Mouse (Mus musculus): ENCODE data around the gene Ddn. TPM values are rescaled to one million over a fixed set of nuclear protein-coding genes. Genes with fewer than 3 reads are reported as not detected.
A peak's percentile ranks its signal among the peaks of the same experiment; 100 is the strongest.

Gene Ddn
- polyA plus RNA-seq, 1 experiment from 2014 or later = 0.65 TPM

DNA sequence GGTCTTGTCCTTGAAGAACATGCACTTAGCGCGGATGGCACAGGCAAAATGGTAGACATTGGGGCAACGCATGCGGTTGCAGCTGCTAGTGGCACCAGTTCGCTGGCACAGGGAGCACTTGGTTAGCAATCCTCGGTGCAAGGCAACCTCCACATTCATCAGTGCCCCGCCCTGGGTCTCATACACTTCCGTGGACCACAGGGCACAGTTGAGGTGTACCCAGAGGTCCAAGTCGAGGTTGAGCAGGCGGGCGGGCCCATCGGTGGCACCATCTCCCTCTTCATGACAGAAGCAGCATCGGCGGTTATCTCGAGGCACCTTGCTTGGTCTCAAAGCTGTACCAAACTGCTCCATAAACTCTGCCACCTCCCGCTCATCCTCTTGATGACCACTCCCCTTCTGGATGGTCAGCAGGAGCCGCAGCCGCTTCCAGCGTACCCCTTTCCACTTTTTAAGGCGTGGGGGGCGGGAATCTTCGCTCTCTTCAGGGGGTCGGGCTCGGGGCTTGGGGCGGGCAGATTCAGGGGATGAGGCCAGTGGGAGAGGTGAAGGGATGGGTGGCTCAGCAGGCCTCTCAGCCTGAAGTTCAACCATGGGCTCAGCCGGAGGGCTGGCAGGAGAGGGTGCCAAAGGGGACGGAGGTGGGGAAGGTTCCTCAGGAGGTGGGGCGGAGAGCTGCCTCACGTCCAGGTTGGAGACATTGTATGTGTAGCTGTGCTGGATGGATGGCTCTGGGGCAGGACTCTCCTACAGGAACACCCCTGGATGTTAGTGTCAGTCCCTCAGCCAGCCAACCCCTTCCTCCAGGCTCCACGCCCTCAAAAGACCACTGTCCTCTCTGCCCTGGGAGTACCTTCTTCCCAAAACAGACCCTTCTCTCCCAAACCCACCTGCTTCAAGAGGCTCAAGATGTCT lies 30.6 kb upstream of the Ddn start:
- H3K4me3 ChIP-seq = no peak overlapping the region
- H3K4me1 ChIP-seq = no peaks in the 10 kb centered on the region
- H3K9ac ChIP-seq = no peak overlapping the region
- no peaks in the 10 kb centered on the region for H3K27me3 ChIP-seq
- no peak overlapping the region for H3K4me2 ChIP-seq (replicated peaks)
- H3K27ac ChIP-seq = no peak overlapping the region
- WGBS = 94% methylated on average over 30 of the region's 30 CpGs
- H3K9me3 ChIP-seq (replicated peaks) = no peaks in the 10 kb centered on the region
- H3K36me3 ChIP-seq = peaks cover 100% of the 10 kb centered on the region
- no peak for ATAC-seq (ENCODE audit: low FRiP score)

DNA sequence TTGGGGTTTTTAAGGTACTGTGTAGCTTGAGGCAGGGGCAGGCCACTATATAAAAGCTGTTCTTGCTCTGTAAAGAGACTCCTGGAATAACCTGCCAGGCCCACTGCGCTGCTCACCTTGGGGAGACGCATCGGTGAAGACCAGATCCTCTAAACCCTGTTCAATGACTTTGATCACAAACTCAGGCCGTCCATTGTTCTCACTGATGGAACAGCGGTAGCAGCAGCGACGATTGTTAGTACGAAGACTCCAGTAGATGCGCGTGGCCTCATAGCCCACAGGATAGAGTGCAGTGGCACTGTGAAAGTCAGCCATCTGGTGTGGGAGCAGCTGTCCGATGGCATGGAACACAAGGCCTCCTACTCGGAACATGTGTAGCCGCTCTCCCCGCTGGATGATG lies 29.9 kb upstream of the Ddn start:
- Histone ChIP-seq H3K4me3 (no peak overlapping the region), H3K4me1 (no peaks in the 10 kb centered on the region), H3K9ac (no peak overlapping the region), H3K27ac (no peak overlapping the region), H3K27me3 (no peaks in the 10 kb centered on the region), H3K4me2 (replicated peaks) (no peak overlapping the region), H3K9me3 (replicated peaks) (no peaks in the 10 kb centered on the region), H3K36me3 (peaks cover 100% of the 10 kb centered on the region)
- 92% methylated on average over 14 of the region's 14 CpGs for WGBS
- ATAC-seq (ENCODE audit: low FRiP score) = no peak

DNA sequence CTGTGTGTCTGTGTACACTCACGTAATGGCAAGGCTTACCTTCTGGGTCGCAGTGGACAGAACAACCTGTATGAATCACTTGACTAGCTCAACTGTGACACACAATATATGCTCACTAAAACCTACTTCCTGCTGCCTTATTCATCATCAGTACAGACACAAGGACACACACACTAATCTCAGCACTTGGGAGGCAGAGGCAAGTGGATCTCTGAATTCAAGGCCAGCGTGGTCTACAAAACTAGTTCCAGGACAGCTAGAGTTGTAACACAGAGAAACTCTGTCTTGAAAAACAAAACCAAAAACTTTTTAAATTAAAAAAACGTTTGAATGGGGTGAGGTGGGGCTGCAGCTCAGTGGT lies 28.4 kb upstream of the Ddn start:
- Histone ChIP-seq H3K4me1 (no peaks in the 10 kb centered on the region), H3K4me2 (replicated peaks) (no peak overlapping the region), H3K27me3 (no peaks in the 10 kb centered on the region), H3K36me3 (peaks cover 99% of the 10 kb centered on the region), H3K9me3 (replicated peaks) (no peaks in the 10 kb centered on the region), H3K4me3 (no peak overlapping the region), H3K27ac (no peak overlapping the region), H3K9ac (no peak overlapping the region)
- ATAC-seq (ENCODE audit: low FRiP score) = no peak
- WGBS = 79% methylated on average over 4 of the region's 4 CpGs

DNA sequence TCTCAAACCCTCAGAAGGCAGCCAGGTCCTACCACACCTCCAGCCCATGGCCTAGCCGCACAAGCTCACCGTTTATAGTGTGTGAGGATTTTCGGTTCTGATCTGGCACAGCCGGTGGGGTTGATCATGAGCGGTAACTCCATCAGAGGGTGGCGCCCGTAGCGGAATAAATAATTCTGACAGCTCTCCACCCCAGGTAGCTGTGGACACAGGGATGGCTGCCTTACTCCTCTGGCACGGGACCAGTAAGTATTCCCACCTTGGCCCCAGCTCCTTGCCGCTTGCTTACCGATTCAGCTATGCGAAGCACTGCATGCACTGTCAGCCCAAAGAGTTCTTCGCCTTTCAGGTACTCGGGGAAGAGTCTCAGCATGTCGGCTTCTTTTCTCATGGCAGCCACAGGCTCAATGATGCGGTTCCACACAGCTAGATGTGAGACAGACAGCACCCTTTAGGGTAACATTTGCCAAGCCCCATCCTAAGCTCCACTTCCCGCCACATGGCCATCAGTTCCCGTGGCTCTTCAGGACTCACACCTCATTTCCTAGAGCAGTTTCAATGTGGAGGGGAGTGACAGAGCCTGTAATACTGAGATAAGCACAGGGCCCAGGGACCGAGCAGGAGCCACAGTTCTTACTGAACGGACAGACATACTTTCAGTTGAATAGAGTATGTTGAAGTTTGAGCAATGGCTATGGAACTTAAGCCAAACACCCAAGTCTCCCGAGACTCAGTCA lies 27.9 kb upstream of the Ddn start:
- no peak for ATAC-seq (ENCODE audit: low FRiP score)
- Histone ChIP-seq H3K4me3 (no peak overlapping the region), H3K27ac (no peak overlapping the region), H3K4me1 (no peaks in the 10 kb centered on the region), H3K36me3 (peaks cover 96% of the 10 kb centered on the region), H3K9ac (no peak overlapping the region), H3K4me2 (replicated peaks) (no peak overlapping the region), H3K27me3 (no peaks in the 10 kb centered on the region), H3K9me3 (replicated peaks) (no peaks in the 10 kb centered on the region)
- 92% methylated on average over 21 of the region's 21 CpGs for WGBS

DNA sequence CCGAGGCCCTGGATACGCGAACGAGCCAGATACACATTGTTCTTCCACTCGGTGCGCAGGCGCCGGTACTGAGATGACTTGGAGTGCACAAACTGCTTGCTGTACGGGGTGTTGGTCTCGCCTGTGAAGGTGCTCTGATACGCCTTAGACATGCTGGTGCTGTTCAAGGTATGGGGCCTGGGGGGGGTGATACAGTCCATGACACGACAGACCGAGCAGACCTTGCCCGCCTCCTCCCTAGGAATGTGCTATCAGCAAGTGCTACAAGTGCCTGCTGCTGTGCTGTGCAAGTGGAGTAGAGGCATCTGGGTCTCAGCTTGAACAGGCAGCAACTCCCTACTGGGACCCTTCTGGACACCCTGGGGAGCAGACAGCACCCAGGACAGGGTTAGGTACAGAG lies 26.0 kb upstream of the Ddn start:
- H3K4me3 ChIP-seq = no peak overlapping the region
- H3K9me3 ChIP-seq (replicated peaks) = no peaks in the 10 kb centered on the region
- no peak overlapping the region for H3K27ac ChIP-seq
- no peak overlapping the region for H3K4me2 ChIP-seq (replicated peaks)
- H3K36me3 ChIP-seq = peaks cover 77% of the 10 kb centered on the region
- 0 out of 2 replicates have a peak, but pooled peaks cover 2% of the 10 kb centered on the region for H3K4me1 ChIP-seq
- no peak for ATAC-seq (ENCODE audit: low FRiP score)
- WGBS = 96% methylated on average over 14 of the region's 14 CpGs
- no peaks in the 10 kb centered on the region for H3K27me3 ChIP-seq
- no peak overlapping the region for H3K9ac ChIP-seq

DNA sequence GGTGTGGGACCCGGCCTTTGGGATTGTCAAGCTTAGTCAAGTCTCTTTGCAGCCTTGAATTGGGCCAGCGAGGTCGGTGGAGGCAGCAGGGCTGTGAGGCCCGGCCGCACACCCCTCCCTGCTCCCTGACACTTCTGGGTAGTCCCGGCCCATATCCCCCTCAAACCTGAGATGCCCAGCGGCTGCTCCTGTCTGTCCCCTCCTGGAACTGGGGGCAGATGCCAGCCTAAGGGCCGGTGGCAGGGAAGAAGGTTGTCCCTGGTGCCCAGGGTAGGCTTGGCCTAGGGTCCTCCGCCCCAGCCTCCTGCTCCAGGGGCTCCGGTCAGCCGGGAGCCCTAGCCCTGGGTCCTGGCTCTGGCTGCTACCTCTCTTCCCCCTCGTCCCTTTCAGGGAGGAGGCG lies 24.8 kb upstream of the Ddn start:
- no peak overlapping the region for H3K4me2 ChIP-seq (replicated peaks)
- peaks cover 11% of the 10 kb centered on the region for H3K4me1 ChIP-seq
- no peaks in the 10 kb centered on the region for H3K27me3 ChIP-seq
- no peak overlapping the region for H3K9ac ChIP-seq
- H3K4me3 ChIP-seq = no peak overlapping the region
- H3K27ac ChIP-seq = no peak overlapping the region
- peaks cover 65% of the 10 kb centered on the region for H3K36me3 ChIP-seq
- ATAC-seq (ENCODE audit: low FRiP score) = no peak
- 88% methylated on average over 10 of the region's 13 CpGs for WGBS
- no peaks in the 10 kb centered on the region for H3K9me3 ChIP-seq (replicated peaks)

DNA sequence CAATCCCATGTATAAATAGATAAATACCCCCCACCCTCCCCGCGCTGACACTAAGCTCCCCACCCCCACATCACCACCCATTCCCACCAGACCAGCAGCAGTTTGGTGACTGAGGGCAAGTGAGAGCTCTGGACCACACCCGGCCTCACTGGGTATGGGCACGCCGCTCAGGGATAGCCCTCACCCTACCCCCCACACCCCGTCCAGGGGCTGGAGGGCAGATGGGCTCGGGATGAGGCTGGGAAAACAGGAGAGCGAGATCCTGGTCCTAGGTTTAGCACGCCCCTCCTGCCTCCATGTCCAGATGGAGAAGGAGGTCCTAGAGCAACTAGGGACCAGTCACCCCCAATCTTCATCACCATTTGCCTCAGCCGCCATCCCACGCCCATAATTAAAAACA lies 24.0 kb upstream of the Ddn start:
- Histone ChIP-seq H3K4me3 (no peak overlapping the region), H3K27me3 (no peaks in the 10 kb centered on the region), H3K9me3 (replicated peaks) (no peaks in the 10 kb centered on the region), H3K4me2 (replicated peaks) (no peak overlapping the region), H3K4me1 (peaks cover 11% of the 10 kb centered on the region), H3K36me3 (peaks cover 57% of the 10 kb centered on the region), H3K9ac (no peak overlapping the region), H3K27ac (no peak overlapping the region)
- WGBS = 90% methylated on average over 11 of the region's 11 CpGs
- no peak for ATAC-seq (ENCODE audit: low FRiP score)

DNA sequence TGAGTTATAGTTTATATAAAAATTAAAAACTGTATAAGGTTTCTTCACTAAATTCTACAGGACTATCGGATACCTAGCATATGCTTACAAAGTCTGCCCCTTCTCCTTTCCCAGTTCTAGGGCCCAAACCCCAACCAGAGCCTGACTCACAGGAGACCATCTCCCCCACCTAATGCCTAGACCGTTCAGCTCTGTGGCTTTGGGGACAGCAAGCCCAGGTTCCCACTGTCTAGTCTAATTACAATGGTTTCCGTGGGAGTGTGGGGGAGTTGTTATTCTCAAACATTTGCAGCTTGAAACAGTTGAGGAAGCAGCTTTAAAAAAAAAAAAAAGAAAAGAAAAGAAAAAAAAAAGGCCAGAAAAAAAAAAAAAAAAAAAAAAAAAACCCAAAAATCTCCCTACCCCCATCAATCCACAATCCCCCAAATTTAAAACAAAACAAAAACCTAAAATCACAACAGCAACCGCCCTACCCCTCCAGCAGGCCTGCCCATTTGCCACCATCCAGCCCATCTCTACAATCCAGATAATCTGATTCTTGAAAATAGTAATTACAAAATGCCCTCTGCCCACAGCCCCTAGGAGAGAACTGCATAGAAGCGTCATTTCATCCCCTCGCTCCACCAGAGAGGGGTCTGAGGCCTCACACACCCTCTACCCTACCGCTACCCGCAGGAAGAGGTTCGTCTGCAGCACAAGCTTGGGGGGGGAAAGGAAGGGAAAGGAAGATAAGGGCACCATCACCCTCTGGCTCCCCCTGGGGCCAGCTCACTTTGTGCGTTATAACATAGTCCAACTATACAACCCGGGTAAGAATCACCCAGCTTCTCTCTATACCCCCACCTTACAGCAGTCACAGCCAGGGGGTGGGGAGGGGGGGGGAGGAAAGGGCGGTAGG lies 23.1 kb upstream of the Ddn start:
- no peak for ATAC-seq (ENCODE audit: low FRiP score)
- Histone ChIP-seq H3K4me2 (replicated peaks) (peak overlapping the region; percentile 71; the same call in 1 of the 2 replicates), H3K27me3 (no peaks in the 10 kb centered on the region), H3K36me3 (peaks cover 49% of the 10 kb centered on the region), H3K27ac (peak overlapping the region; percentile 60; the same call in 1 of the 2 replicates), H3K9me3 (replicated peaks) (no peaks in the 10 kb centered on the region), H3K9ac (no peak overlapping the region), H3K4me3 (no peak overlapping the region), H3K4me1 (peaks cover 11% of the 10 kb centered on the region)
- WGBS = 63% methylated on average over 11 of the region's 12 CpGs

DNA sequence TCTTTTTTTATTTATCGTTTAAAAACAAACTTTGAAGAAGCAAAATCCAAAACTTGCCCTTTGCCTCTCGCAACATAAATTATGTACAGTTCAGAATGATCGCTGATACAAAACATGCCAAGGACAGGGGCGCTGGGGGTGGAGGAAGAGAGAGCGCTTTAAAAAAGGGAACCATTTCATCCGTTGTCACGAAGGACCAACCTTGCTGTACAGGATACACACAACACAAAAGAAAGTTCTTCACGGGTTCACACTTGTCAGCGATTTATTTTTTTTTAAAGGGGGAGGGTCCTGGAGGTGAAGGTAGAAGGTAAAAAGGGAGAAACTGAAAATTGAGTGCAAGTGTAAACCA lies 22.4 kb upstream of the Ddn start:
- peaks cover 41% of the 10 kb centered on the region for H3K36me3 ChIP-seq
- H3K4me2 ChIP-seq (replicated peaks) = peak overlapping the region; percentile 71
- peak overlapping the region; percentile 86 for H3K27ac ChIP-seq
- 20% methylated on average over 9 of the region's 9 CpGs for WGBS
- ATAC-seq (ENCODE audit: low FRiP score) = peak; percentile 44
- no peaks in the 10 kb centered on the region for H3K27me3 ChIP-seq
- H3K9me3 ChIP-seq (replicated peaks) = no peaks in the 10 kb centered on the region
- H3K4me3 ChIP-seq = peak overlapping the region; percentile 55
- peaks cover 11% of the 10 kb centered on the region for H3K4me1 ChIP-seq
- peak overlapping the region; percentile 77 for H3K9ac ChIP-seq

DNA sequence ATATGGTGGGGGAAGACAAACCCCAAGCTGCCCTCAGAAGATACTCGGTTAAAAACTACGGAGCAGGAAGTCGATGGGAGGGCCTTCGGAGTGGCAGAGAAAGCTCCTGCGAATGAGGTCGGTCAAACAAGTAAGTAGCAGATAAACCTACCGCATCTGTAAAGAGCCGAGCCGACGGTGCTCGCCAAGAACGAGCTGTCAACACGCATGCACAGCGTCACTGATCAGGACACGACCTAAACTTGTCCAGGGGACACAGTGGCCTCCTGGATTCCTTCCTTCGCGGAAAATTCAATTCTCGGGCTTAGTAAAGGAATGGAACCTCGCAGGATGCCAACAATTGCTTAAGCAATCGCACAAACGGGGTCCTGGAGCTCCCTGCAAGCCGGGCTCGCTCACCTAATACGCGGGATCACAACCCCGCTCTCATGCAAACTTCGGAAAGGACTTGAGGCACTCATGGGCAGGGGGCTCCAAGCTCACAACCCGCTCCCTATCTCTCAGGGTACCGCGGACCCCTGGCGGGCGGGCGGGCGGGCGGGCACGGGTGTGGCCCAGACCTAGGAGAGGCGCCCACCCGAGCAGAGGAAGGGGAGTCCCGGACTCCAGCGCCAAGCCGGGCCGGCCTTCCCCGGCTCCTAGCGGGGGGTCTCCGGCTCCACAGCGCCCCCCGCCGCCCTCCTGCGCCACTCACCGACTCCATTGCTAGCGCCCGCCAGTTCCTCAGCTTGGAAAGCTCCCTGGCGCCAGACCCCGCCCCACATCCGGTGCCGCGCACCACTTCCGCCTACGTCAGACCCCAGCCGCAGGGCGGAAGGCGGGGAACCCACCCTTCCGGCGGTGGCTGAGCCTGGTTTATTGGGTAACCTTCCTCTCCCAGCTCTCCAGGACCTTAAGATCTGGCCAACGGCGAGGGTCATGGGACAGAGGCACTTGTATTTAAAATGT lies 21.7 kb upstream of the Ddn start, which contains the start of gene Prkag1:
Gene Prkag1, minus strand, starts transcription at position 786 of the 948 bp plus-strand sequence.
- peak within 1 kb of the TSS; percentile 77 for H3K9ac ChIP-seq
- peaks cover 11% of the 10 kb centered on the region for H3K4me1 ChIP-seq
- under 1% methylated on average over 64 of the region's 66 CpGs for WGBS
- no peaks in the 10 kb centered on the region for H3K27me3 ChIP-seq
- ATAC-seq (ENCODE audit: low FRiP score) = peak; percentile 98
- peaks cover 35% of the 10 kb centered on the region for H3K36me3 ChIP-seq
- peak within 1 kb of the TSS; percentile 71 for H3K4me2 ChIP-seq (replicated peaks)
- peak within 1 kb of the TSS; percentile 86 for H3K27ac ChIP-seq
- H3K9me3 ChIP-seq (replicated peaks) = no peaks in the 10 kb centered on the region
- peak within 1 kb of the TSS; percentile 55 for H3K4me3 ChIP-seq

DNA sequence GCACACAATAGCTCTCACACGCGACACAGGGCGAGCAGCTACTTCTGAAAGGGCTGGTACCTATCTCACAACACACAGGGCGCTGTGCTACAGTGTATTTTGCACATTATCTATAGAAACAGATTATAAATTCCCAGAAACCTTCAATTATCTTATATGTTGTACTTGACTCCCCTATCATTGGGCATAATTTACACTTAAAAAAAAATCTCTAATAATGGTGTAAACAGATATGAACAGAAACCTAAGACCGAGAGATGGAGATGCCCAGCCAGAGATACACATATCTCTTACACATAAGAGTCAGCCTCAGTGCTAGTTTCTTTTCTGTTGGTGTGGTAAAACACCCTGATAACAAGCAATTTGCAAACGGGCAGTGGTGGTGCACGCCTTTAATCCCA lies 18.3 kb upstream of the Ddn start:
- Histone ChIP-seq H3K9me3 (replicated peaks) (no peaks in the 10 kb centered on the region), H3K36me3 (peaks cover 26% of the 10 kb centered on the region), H3K27me3 (no peaks in the 10 kb centered on the region), H3K4me1 (peaks cover 11% of the 10 kb centered on the region), H3K4me3 (no peak overlapping the region), H3K27ac (no peak overlapping the region), H3K4me2 (replicated peaks) (no peak overlapping the region), H3K9ac (no peak overlapping the region)
- 92% methylated on average over 7 of the region's 7 CpGs for WGBS
- no peak for ATAC-seq (ENCODE audit: low FRiP score)
